Mouse (Mus musculus): ENCODE data around the gene Atp1b1. TPM values are rescaled to one million over a fixed set of nuclear protein-coding genes. Genes with fewer than 3 reads are reported as not detected.

Gene Atp1b1
- polyA plus RNA-seq, 1 experiment from 2014 or later = 98.2 TPM

GRCm38 (mm10) chr1:164451346-164451745, 6.8 kb downstream of the Atp1b1 start:
- peaks cover 16% of the 10 kb centered on the region for H3K27me3 ChIP-seq
- H3K4me2 ChIP-seq = no peak overlapping the region
- H3K9ac ChIP-seq = no peak overlapping the region
- H3K27ac ChIP-seq = no peak overlapping the region
- no peaks in the 10 kb centered on the region; the same call in 1 of the 2 replicates for H3K36me3 ChIP-seq
- 69% methylated on average over 5 of the region's 5 CpGs for WGBS
- H3K9me3 ChIP-seq = no peaks in the 10 kb centered on the region
- ATAC-seq (ENCODE audit: borderline replicate concordance, extremely low read depth, low FRiP score, low TSS enrichment) = no peak
- H3K4me3 ChIP-seq = no peak overlapping the region
- no peaks in the 10 kb centered on the region; the same call in 1 of the 2 replicates for H3K4me1 ChIP-seq

DNA sequence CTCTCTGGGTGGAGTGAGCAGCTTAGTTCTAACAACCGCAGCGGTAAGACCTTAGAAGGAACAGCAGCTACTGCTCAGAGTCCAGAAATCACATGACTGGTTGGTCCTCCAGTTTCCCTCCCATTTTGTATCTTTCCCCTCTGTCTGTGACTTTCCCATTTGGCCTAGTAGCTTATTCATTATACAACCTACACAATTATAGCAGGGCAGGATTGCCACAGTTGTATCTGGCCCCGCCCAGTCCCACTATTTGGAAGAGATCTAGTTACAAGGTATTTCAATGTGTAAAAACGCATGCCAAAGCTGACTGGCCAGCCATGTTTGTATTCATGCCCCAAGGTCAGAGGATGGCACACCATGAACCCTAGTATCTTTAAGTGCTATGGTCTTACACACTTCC, 7.5 kb downstream of the Atp1b1 start:
- no peak overlapping the region for H3K9ac ChIP-seq
- no peaks in the 10 kb centered on the region; the same call in 1 of the 2 replicates for H3K4me1 ChIP-seq
- WGBS = 77% methylated on average over 4 of the region's 4 CpGs
- no peaks in the 10 kb centered on the region; the same call in 1 of the 2 replicates for H3K36me3 ChIP-seq
- H3K4me2 ChIP-seq = no peak overlapping the region
- no peak overlapping the region for H3K4me3 ChIP-seq
- peaks cover 9% of the 10 kb centered on the region for H3K27me3 ChIP-seq
- H3K9me3 ChIP-seq = no peaks in the 10 kb centered on the region
- no peak overlapping the region for H3K27ac ChIP-seq
- ATAC-seq (ENCODE audit: borderline replicate concordance, extremely low read depth, low FRiP score, low TSS enrichment) = no peak

DNA sequence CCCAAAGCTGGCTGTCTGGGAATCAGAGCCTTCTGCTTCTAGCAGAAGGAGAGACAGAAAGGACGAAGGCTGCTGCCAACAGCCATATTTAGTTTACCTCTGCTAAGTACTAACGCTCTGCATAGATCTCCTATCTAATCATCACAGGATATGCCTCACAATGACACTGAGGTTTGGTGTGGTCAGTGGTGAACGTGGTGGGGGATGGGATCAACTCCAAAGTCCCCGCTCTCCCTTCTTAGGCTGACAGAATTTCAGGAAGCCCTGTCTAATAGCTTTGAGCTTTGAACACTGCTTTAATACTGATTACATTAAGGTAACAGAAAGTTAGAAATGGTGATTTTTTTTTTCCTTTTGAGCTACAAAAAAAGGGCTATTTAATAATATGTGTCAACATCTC, 7.9 kb downstream of the Atp1b1 start:
- H3K27me3 ChIP-seq = peaks cover 8% of the 10 kb centered on the region; the same call in 1 of the 2 replicates
- no peak overlapping the region for H3K4me3 ChIP-seq
- H3K9me3 ChIP-seq = no peaks in the 10 kb centered on the region
- no peak overlapping the region for H3K27ac ChIP-seq
- no peak for ATAC-seq (ENCODE audit: borderline replicate concordance, extremely low read depth, low FRiP score, low TSS enrichment)
- no peaks in the 10 kb centered on the region; the same call in 1 of the 2 replicates for H3K4me1 ChIP-seq
- no peak overlapping the region for H3K9ac ChIP-seq
- no peak overlapping the region for H3K4me2 ChIP-seq
- 63% methylated on average over 4 of the region's 4 CpGs for WGBS
- H3K36me3 ChIP-seq = no peaks in the 10 kb centered on the region; the same call in 1 of the 2 replicates

DNA sequence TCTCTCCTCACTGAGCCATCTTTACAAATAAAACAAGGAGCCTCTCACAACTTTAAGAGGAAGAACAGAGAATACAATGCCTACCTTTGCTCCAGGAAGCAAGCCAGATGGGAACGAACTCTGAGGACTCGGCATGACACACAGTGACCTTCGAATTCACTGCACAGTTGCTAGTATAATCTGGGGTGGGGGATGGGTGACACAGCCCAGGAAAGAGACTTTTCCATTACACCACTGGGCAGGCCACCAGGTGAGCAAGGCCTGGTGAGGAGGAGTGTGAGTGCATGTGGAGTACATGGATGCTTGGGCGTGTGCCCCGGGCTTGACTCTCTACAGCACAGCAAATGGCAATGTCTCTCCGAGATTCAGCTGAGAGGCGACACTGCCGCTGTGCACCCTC, 8.5 kb downstream of the Atp1b1 start:
- peaks cover 2% of the 10 kb centered on the region; the same call in 1 of the 2 replicates for H3K27me3 ChIP-seq
- H3K9ac ChIP-seq = no peak overlapping the region
- H3K36me3 ChIP-seq = no peaks in the 10 kb centered on the region; the same call in 1 of the 2 replicates
- no peaks in the 10 kb centered on the region for H3K9me3 ChIP-seq
- H3K4me2 ChIP-seq = no peak overlapping the region
- 84% methylated on average over 8 of the region's 8 CpGs for WGBS
- no peak overlapping the region for H3K4me3 ChIP-seq
- H3K27ac ChIP-seq = no peak overlapping the region
- H3K4me1 ChIP-seq = no peaks in the 10 kb centered on the region; the same call in 1 of the 2 replicates
- no peak for ATAC-seq (ENCODE audit: borderline replicate concordance, extremely low read depth, low FRiP score, low TSS enrichment)

GRCm38 (mm10) chr1:164447521-164447920, 10.6 kb downstream of the Atp1b1 start:
- Histone ChIP-seq H3K36me3 (peaks cover 3% of the 10 kb centered on the region; the same call in 1 of the 2 replicates), H3K4me3 (no peak overlapping the region), H3K27ac (no peak overlapping the region), H3K9me3 (no peaks in the 10 kb centered on the region), H3K4me2 (no peak overlapping the region), H3K27me3 (no peaks in the 10 kb centered on the region), H3K9ac (no peak overlapping the region), H3K4me1 (no peaks in the 10 kb centered on the region)
- ATAC-seq (ENCODE audit: borderline replicate concordance, extremely low read depth, low FRiP score, low TSS enrichment) = no peak
- WGBS = 82% methylated on average over 6 of the region's 6 CpGs

DNA sequence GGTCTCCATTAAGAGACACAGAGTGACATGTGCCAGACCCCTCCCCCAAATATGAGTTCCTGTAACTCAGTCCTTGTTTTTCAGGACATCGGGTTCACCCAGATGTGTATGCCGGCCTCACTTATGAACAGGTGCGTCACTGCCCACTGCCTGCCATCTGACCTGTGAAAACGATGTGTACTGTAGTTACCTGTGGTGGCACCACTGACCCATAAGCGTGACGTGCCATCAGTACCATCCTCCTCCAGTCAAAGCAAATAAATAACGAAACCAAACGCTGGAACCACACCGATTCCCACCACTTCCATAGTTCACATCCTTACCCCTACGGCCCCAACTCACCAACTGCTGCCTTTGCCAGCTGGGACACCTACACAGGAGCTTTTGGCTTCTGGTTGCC, 11.6 kb downstream of the Atp1b1 start:
- H3K4me3 ChIP-seq = no peak overlapping the region
- H3K27me3 ChIP-seq = no peaks in the 10 kb centered on the region
- H3K4me2 ChIP-seq = no peak overlapping the region
- no peak for ATAC-seq (ENCODE audit: borderline replicate concordance, extremely low read depth, low FRiP score, low TSS enrichment)
- no peak overlapping the region for H3K9ac ChIP-seq
- H3K36me3 ChIP-seq = peaks cover 6% of the 10 kb centered on the region; the same call in 1 of the 2 replicates
- WGBS = 86% methylated on average over 10 of the region's 10 CpGs
- H3K9me3 ChIP-seq = no peaks in the 10 kb centered on the region
- no peak overlapping the region for H3K27ac ChIP-seq
- H3K4me1 ChIP-seq = no peaks in the 10 kb centered on the region

DNA sequence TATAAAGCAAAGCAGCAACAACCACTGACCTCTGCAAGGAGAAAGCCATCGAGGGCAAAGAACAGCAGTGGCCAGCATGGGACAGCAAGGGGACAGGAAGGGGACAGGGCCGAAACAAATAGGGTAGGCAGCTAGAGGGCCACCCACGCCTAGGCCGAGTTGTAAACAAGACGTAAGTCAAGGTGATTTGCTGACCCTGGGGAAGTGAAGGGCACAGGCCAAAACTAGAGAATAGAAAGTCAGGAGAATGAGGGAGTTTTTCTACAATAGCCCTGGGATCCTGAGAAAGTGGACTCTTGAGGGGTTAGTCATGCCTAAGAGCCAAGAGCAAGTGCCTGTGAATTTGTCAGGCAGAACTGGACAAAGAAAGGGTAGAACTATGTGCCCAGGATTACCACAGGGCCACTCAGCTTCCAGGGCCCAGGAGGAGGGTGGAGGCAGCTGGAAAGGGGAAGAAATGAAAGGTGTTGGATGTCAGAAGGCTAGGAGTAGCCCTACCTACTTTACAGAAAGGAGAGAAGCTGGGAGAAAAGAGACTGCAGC, 12.5 kb downstream of the Atp1b1 start:
- Histone ChIP-seq H3K36me3 (peaks cover 8% of the 10 kb centered on the region; the same call in 1 of the 2 replicates), H3K4me2 (no peak overlapping the region), H3K9ac (no peak overlapping the region), H3K27me3 (no peaks in the 10 kb centered on the region), H3K27ac (no peak overlapping the region), H3K4me1 (no peaks in the 10 kb centered on the region), H3K9me3 (no peaks in the 10 kb centered on the region), H3K4me3 (no peak overlapping the region)
- no peak for ATAC-seq (ENCODE audit: borderline replicate concordance, extremely low read depth, low FRiP score, low TSS enrichment)
- 76% methylated on average over 5 of the region's 5 CpGs for WGBS

GRCm38 (mm10) chr1:164441408-164441974, 16.7 kb downstream of the Atp1b1 start:
- WGBS = 67% methylated on average over 18 of the region's 18 CpGs

GRCm38 (mm10) chr1:164440708-164441407, 17.3 kb downstream of the Atp1b1 start:
- Histone ChIP-seq H3K4me2 (no peak overlapping the region), H3K9me3 (no peaks in the 10 kb centered on the region), H3K4me1 (no peaks in the 10 kb centered on the region), H3K36me3 (peaks cover 20% of the 10 kb centered on the region), H3K9ac (no peak overlapping the region), H3K27ac (no peak overlapping the region), H3K4me3 (no peak overlapping the region), H3K27me3 (no peaks in the 10 kb centered on the region)
- 78% methylated on average over 11 of the region's 11 CpGs for whole genome bisulfite sequencing
- ATAC-seq (ENCODE audit: borderline replicate concordance, extremely low read depth, low FRiP score, low TSS enrichment) = no peak

More at GRCm38 (mm10) chr1:164441408-164441974, 16.7 kb downstream of the Atp1b1 start:
- ATAC-seq (ENCODE audit: borderline replicate concordance, extremely low read depth, low FRiP score, low TSS enrichment) = no peak
- Histone ChIP-seq H3K9me3 (no peaks in the 10 kb centered on the region), H3K4me1 (no peaks in the 10 kb centered on the region), H3K9ac (no peak overlapping the region), H3K36me3 (peaks cover 20% of the 10 kb centered on the region), H3K27ac (no peak overlapping the region), H3K27me3 (no peaks in the 10 kb centered on the region), H3K4me2 (no peak overlapping the region), H3K4me3 (no peak overlapping the region)

GRCm38 (mm10) chr1:164440230-164440629, 17.9 kb downstream of the Atp1b1 start:
- Histone ChIP-seq H3K4me2 (no peak overlapping the region), H3K36me3 (peaks cover 20% of the 10 kb centered on the region), H3K27ac (no peak overlapping the region), H3K9me3 (no peaks in the 10 kb centered on the region), H3K4me1 (no peaks in the 10 kb centered on the region), H3K4me3 (no peak overlapping the region), H3K9ac (no peak overlapping the region), H3K27me3 (no peaks in the 10 kb centered on the region)
- 82% methylated on average over 6 of the region's 6 CpGs for WGBS
- no peak for ATAC-seq (ENCODE audit: borderline replicate concordance, extremely low read depth, low FRiP score, low TSS enrichment)

GRCm38 (mm10) chr1:164436749-164437148, 21.4 kb downstream of the Atp1b1 start:
- 80% methylated on average over 7 of the region's 7 CpGs for WGBS
- H3K27me3 ChIP-seq = no peaks in the 10 kb centered on the region
- no peak overlapping the region for H3K9ac ChIP-seq
- no peak overlapping the region for H3K4me3 ChIP-seq
- H3K27ac ChIP-seq = no peak overlapping the region
- no peak for ATAC-seq (ENCODE audit: borderline replicate concordance, extremely low read depth, low FRiP score, low TSS enrichment)
- H3K4me1 ChIP-seq = no peaks in the 10 kb centered on the region
- H3K4me2 ChIP-seq = no peak overlapping the region
- peaks cover 17% of the 10 kb centered on the region for H3K36me3 ChIP-seq
- no peaks in the 10 kb centered on the region for H3K9me3 ChIP-seq

- no peak overlapping the region for H3K27ac ChIP-seq
- no peaks in the 10 kb centered on the region for H3K27me3 ChIP-seq
Measured at GRCm38 (mm10) chr1:164434049-164434448, 24.1 kb downstream of the Atp1b1 start.

More at GRCm38 (mm10) chr1:164434049-164434448, 24.1 kb downstream of the Atp1b1 start:
- Histone ChIP-seq H3K4me3 (no peak overlapping the region), H3K4me2 (no peak overlapping the region), H3K4me1 (no peaks in the 10 kb centered on the region), H3K9me3 (no peaks in the 10 kb centered on the region), H3K36me3 (peaks cover 13% of the 10 kb centered on the region), H3K9ac (no peak overlapping the region)
- 81% methylated on average over 6 of the region's 6 CpGs for WGBS
- no peak for ATAC-seq (ENCODE audit: borderline replicate concordance, extremely low read depth, low FRiP score, low TSS enrichment)
